Mouse (Mus musculus) hindbrain, postnatal 0 days (tissue): ENCODE measurements at regions not wholly inside any gene's neighbourhood (a gene's known extent, or its start where the extent isn't known, plus 50 kb on each side); places are given as distances from the start of the nearest gene placed in this dataset.

Source experiments
- ATAC-seq: fragments of 200-750 bp; cut with Nextera tagmentation; 2 replicates; pipeline ENCODE4 v1.8.0; 2017; ENCODE audit warnings: mild to moderate bottlenecking, moderate TSS enrichment, moderate library complexity
- DNase-seq: peaks from one replicate; pipeline ENCODE4 v3.0.0-alpha.2; 2015; ENCODE audit warnings: low spot score
- H3K27ac ChIP-seq: fragments of 300-500 bp; sonication (generic); 2 replicates; pipeline ENCODE4 v1.5.1; 2014; ENCODE audit warnings: mild to moderate bottlenecking
- H3K27me3 ChIP-seq: fragments of 300-500 bp; sonication (generic); 2 replicates; pipeline ENCODE4 v1.6.1; 2014; ENCODE audit warnings: low read length, mixed read lengths; ENCODE audit not compliant: insufficient read depth
- H3K36me3 ChIP-seq: fragments of 300-500 bp; sonication (generic); 2 replicates; pipeline ENCODE4 v1.6.1; 2014; ENCODE audit warnings: low read length, mixed read lengths; ENCODE audit not compliant: insufficient read depth
- H3K4me1 ChIP-seq: fragments of 300-500 bp; sonication (generic); 2 replicates; pipeline ENCODE4 v1.6.1; 2014; ENCODE audit warnings: antibody characterized with exemption, low read length, mixed read lengths; ENCODE audit not compliant: insufficient read depth
- H3K4me2 ChIP-seq: fragments of 300-500 bp; sonication (generic); 2 replicates; pipeline ENCODE4 v1.6.1; 2014; ENCODE audit warnings: low read depth, mild to moderate bottlenecking, low read length, moderate library complexity, mixed read lengths
- H3K4me3 ChIP-seq: fragments of 300-500 bp; sonication (generic); 2 replicates; pipeline ENCODE4 v1.5.1; 2014; ENCODE audit warnings: low read length
- H3K9ac ChIP-seq: fragments of 300-500 bp; sonication (generic); replicated peaks from 2 replicates; pipeline ENCODE4 v1.6.1; 2014; ENCODE audit warnings: mild to moderate bottlenecking, low read length, moderate library complexity, mixed read lengths
- H3K9me3 ChIP-seq: fragments of 300-500 bp; sonication (generic); 2 replicates; pipeline ENCODE4 v1.6.1; 2016; ENCODE audit warnings: low read length, mixed read lengths
- CTCF ChIP-seq: IDR thresholded peaks from 2 replicates; pipeline ENCODE4 v1.5.1; 2016; ENCODE audit warnings: antibody characterized with exemption, control low read depth, low read depth
- WGBS: fragments of 180-500 bp; shearing (Covaris S2); extraction: QIAGEN DNeasy Blood & Tissue Kit; methylation state at CpG from one replicate; pipeline ENCODE4 v1.1.7; 2014; 5-methylcytosine and 5-hydroxymethylcytosine counted together

GRCm38 (mm10) chr1:88577498-88578230, 67.8 kb upstream of the Glrp1 start:
- 36% methylated on average over 12 of the region's 12 CpGs for WGBS
- Histone ChIP-seq H3K36me3 (no peaks in the 10 kb centered on the region), H3K4me1 (no peaks in the 10 kb centered on the region), H3K27me3 (no peaks in the 10 kb centered on the region), H3K27ac (no peak overlapping the region), H3K9ac (no peak overlapping the region), H3K4me2 (no peak overlapping the region), H3K4me3 (no peak overlapping the region), H3K9me3 (no peaks in the 10 kb centered on the region)
- no peak for DNase-seq
- TF ChIP-seq CTCF = no peak
- ATAC-seq = no peak

- 80% methylated on average over 14 of the region's 14 CpGs for WGBS
- no peak overlapping the region for H3K4me2 ChIP-seq
- H3K4me1 ChIP-seq = no peaks in the 10 kb centered on the region
- no peak for TF ChIP-seq CTCF
- ATAC-seq = no peak
- no peaks in the 10 kb centered on the region for H3K36me3 ChIP-seq
- no peak overlapping the region for H3K4me3 ChIP-seq
- no peaks in the 10 kb centered on the region for H3K27me3 ChIP-seq
- H3K9me3 ChIP-seq = no peaks in the 10 kb centered on the region
- no peak overlapping the region for H3K27ac ChIP-seq
- no peak overlapping the region for H3K9ac ChIP-seq
- no peak for DNase-seq
Observed at GRCm38 (mm10) chr1:88575917-88576669, 66.2 kb upstream of the Glrp1 start.

- no peaks in the 10 kb centered on the region for H3K4me1 ChIP-seq
- ATAC-seq (no peak), DNase-seq (no peak)
- TF ChIP-seq CTCF = no peak
- H3K9ac ChIP-seq = no peak overlapping the region
- H3K27me3 ChIP-seq = no peaks in the 10 kb centered on the region
- no peaks in the 10 kb centered on the region for H3K9me3 ChIP-seq
- no peak overlapping the region for H3K4me3 ChIP-seq
- H3K27ac ChIP-seq = no peak overlapping the region
- H3K36me3 ChIP-seq = no peaks in the 10 kb centered on the region
- H3K4me2 ChIP-seq = no peak overlapping the region
- WGBS = 63% methylated on average over 4 of the region's 4 CpGs
Observed at GRCm38 (mm10) chr1:88575291-88575690, 65.4 kb upstream of the Glrp1 start.

- H3K27ac ChIP-seq = no peak overlapping the region
- no peak for DNase-seq
- H3K4me1 ChIP-seq = no peaks in the 10 kb centered on the region
- no peak for TF ChIP-seq CTCF
- ATAC-seq = no peak
- no peaks in the 10 kb centered on the region for H3K27me3 ChIP-seq
- WGBS = 94% methylated on average over 13 of the region's 13 CpGs
- H3K36me3 ChIP-seq = no peaks in the 10 kb centered on the region
- H3K9me3 ChIP-seq = no peaks in the 10 kb centered on the region
- H3K4me2 ChIP-seq = no peak overlapping the region
- H3K9ac ChIP-seq = no peak overlapping the region
- no peak overlapping the region for H3K4me3 ChIP-seq
Observed at GRCm38 (mm10) chr1:88572161-88572560, 62.3 kb upstream of the Glrp1 start.

- Histone ChIP-seq H3K4me3 (no peak overlapping the region), H3K36me3 (no peaks in the 10 kb centered on the region), H3K9ac (no peak overlapping the region), H3K4me1 (no peaks in the 10 kb centered on the region), H3K9me3 (no peaks in the 10 kb centered on the region), H3K4me2 (no peak overlapping the region), H3K27ac (no peak overlapping the region), H3K27me3 (no peaks in the 10 kb centered on the region)
- ATAC-seq = no peak
- WGBS = 62% methylated on average over 6 of the region's 6 CpGs
- no peak for DNase-seq
- no peak for TF ChIP-seq CTCF
Observed at GRCm38 (mm10) chr1:88568447-88569053, 58.7 kb upstream of the Glrp1 start.

- 100% methylated on average over 1 of the region's 1 CpGs for WGBS
- Histone ChIP-seq H3K36me3 (no peaks in the 10 kb centered on the region), H3K4me3 (no peak overlapping the region), H3K9ac (no peak overlapping the region), H3K9me3 (no peaks in the 10 kb centered on the region), H3K4me1 (no peaks in the 10 kb centered on the region), H3K4me2 (no peak overlapping the region), H3K27me3 (no peaks in the 10 kb centered on the region), H3K27ac (no peak overlapping the region)
- DNase-seq (no peak), ATAC-seq (no peak)
- TF ChIP-seq CTCF = no peak
Observed at GRCm38 (mm10) chr1:88567198-88567597, 57.3 kb upstream of the Glrp1 start.

- Histone ChIP-seq H3K4me3 (no peak overlapping the region), H3K27ac (no peak overlapping the region), H3K27me3 (no peaks in the 10 kb centered on the region), H3K9me3 (no peaks in the 10 kb centered on the region), H3K9ac (no peak overlapping the region), H3K36me3 (no peaks in the 10 kb centered on the region), H3K4me2 (no peak overlapping the region), H3K4me1 (no peaks in the 10 kb centered on the region)
- ATAC-seq (no peak), DNase-seq (no peak)
- TF ChIP-seq CTCF = no peak
Observed at GRCm38 (mm10) chr1:88566426-88566825, 56.6 kb upstream of the Glrp1 start.
